27 mouse cellular contexts compared by ENCODE assay signal in genomic region chr12:102054155-102054554, GRCm38 (mm10).
DNase-seq lines count a peak whose midpoint lies in the region; ATAC-seq and TF ChIP-seq lines count a peak whose summit lies in the region.
"Had no signal": no experiment of that assay in that cellular context is flagged by ENCODE, and none has a peak within 500 bp of the region (broad histone marks: within the 10 kb centered on the region; RNA-seq: fewer than 3 reads in every experiment).

No protein-coding gene starts in this region.

- H3K9me3 ChIP-seq in kidney, embryonic 15.5 days (replicated peaks), result no peaks in the 10 kb centered on the region
- no peaks in the 10 kb centered on the region for H3K9me3 ChIP-seq in lung, postnatal 0 days (ENCODE audit: low read length)
- H3K9me3 ChIP-seq in ES-Bruce4 (replicated peaks; ENCODE audit: control insufficient read depth, insufficient read depth, low read length, poor library complexity, severe bottlenecking), result no peaks in the 10 kb centered on the region
- H3K9me3 ChIP-seq in stomach, postnatal 0 days (ENCODE audit: control insufficient read depth, low read length), result no peaks in the 10 kb centered on the region
- no peaks in the 10 kb centered on the region for H3K9me3 ChIP-seq in forebrain, embryonic 12.5 days
- H3K9me3 ChIP-seq: heart, embryonic 13.5 days; hindbrain, embryonic 15.5 days; liver, embryonic 13.5 days; lung, embryonic 15.5 days; midbrain, embryonic 13.5 days had no signal

- H3K4me1 ChIP-seq in kidney, adult 2 months (ENCODE audit: control insufficient read depth, insufficient read depth, low read length), result no peaks in the 10 kb centered on the region
- no peaks in the 10 kb centered on the region for H3K4me1 ChIP-seq in kidney, embryonic 15.5 days
- H3K4me1 ChIP-seq in lung, postnatal 0 days (ENCODE audit: insufficient read depth, low read depth, low read length), result no peaks in the 10 kb centered on the region
- no peaks in the 10 kb centered on the region for H3K4me1 ChIP-seq in ES-Bruce4 (ENCODE audit: control insufficient read depth, insufficient read depth, low read length)
- no peaks in the 10 kb centered on the region for H3K4me1 ChIP-seq in stomach, postnatal 0 days (replicated peaks; ENCODE audit: control insufficient read depth, insufficient read depth)
- peaks cover 19% of the 10 kb centered on the region for H3K4me1 ChIP-seq in forebrain, embryonic 12.5 days
- H3K4me1 ChIP-seq: heart, embryonic 13.5 days; liver, embryonic 13.5 days; lung, embryonic 15.5 days had no signal

- H3K27ac ChIP-seq in kidney, adult 2 months (ENCODE audit: insufficient read depth, low read depth, low read length), result no peak overlapping the region
- no peak overlapping the region for H3K27ac ChIP-seq in kidney, embryonic 15.5 days
- no peak overlapping the region for H3K27ac ChIP-seq in lung, postnatal 0 days (ENCODE audit: low read length)
- H3K27ac ChIP-seq in ES-Bruce4 (ENCODE audit: insufficient read depth, low read length), result no peak overlapping the region
- no peak overlapping the region for H3K27ac ChIP-seq in stomach, postnatal 0 days (replicated peaks)
- H3K27ac ChIP-seq in forebrain, embryonic 12.5 days, result no peak overlapping the region
- H3K27ac ChIP-seq: gastrocnemius, adult 2 months; heart, embryonic 13.5 days; hindbrain, embryonic 15.5 days; liver, embryonic 13.5 days; lung, embryonic 15.5 days; midbrain, embryonic 13.5 days had no signal

- 0 out of 2 replicates have a peak, but pooled peaks have one; percentile 3 for TF ChIP-seq CTCF in kidney, adult 2 months (conservative IDR thresholded peaks at IDR 0.05; ENCODE audit: insufficient read depth, insufficient read length, low read depth, low read length)
- TF ChIP-seq CTCF in lung, postnatal 0 days (IDR thresholded peaks at IDR 0.05), result peak; percentile 46
- TF ChIP-seq CTCF in ES-Bruce4 (IDR thresholded peaks at IDR 0.05; ENCODE audit: low read depth, low read length), result peak; percentile 15
- TF ChIP-seq CTCF in stomach, postnatal 0 days (IDR thresholded peaks at IDR 0.05; ENCODE audit: low read depth), result peak; percentile 29

- WGBS in kidney, adult 2 months, result 95% methylated on average over 4 of the region's 4 CpGs
- 89% methylated on average over 4 of the region's 4 CpGs for WGBS in kidney, embryonic 15.5 days
- 89% methylated on average over 4 of the region's 4 CpGs for WGBS in lung, postnatal 0 days
- 81% methylated on average over 4 of the region's 4 CpGs for WGBS in stomach, postnatal 0 days
- 89% methylated on average over 4 of the region's 4 CpGs for WGBS in forebrain, embryonic 12.5 days

- H3K27me3 ChIP-seq in kidney, adult 2 months (replicated peaks; ENCODE audit: control insufficient read depth, insufficient read depth, low read length), result no peaks in the 10 kb centered on the region
- H3K27me3 ChIP-seq in kidney, embryonic 15.5 days, result no peaks in the 10 kb centered on the region
- no peaks in the 10 kb centered on the region for H3K27me3 ChIP-seq in lung, postnatal 0 days (replicated peaks; ENCODE audit: insufficient read depth, low read length)
- no peaks in the 10 kb centered on the region for H3K27me3 ChIP-seq in ES-Bruce4 (ENCODE audit: control insufficient read depth, insufficient read depth, low read length, poor library complexity, severe bottlenecking)
- no peaks in the 10 kb centered on the region for H3K27me3 ChIP-seq in stomach, postnatal 0 days (ENCODE audit: control insufficient read depth, insufficient read depth, low read length)
- H3K27me3 ChIP-seq in forebrain, embryonic 12.5 days, result no peaks in the 10 kb centered on the region
- H3K27me3 ChIP-seq: heart, embryonic 13.5 days; hindbrain, embryonic 15.5 days; liver, embryonic 13.5 days; lung, embryonic 15.5 days; midbrain, embryonic 13.5 days had no signal

- ATAC-seq in kidney, embryonic 15.5 days (replicated peaks; ENCODE audit: low FRiP score), result no peak
- ATAC-seq in lung, postnatal 0 days, result no peak
- no peak for ATAC-seq in stomach, postnatal 0 days (ENCODE audit: low FRiP score, low TSS enrichment)
- ATAC-seq in forebrain, embryonic 12.5 days (ENCODE audit: low FRiP score), result no peak
- ATAC-seq: forebrain, embryonic 14.5 days; midbrain, embryonic 13.5 days had no signal

- no peak overlapping the region for H3K4me3 ChIP-seq in kidney, adult 2 months (ENCODE audit: insufficient read depth, low read depth, low read length)
- no peak overlapping the region for H3K4me3 ChIP-seq in kidney, embryonic 15.5 days (replicated peaks)
- no peak overlapping the region for H3K4me3 ChIP-seq in lung, postnatal 0 days (ENCODE audit: low read depth, low read length)
- no peak overlapping the region for H3K4me3 ChIP-seq in ES-Bruce4 (ENCODE audit: low read depth, low read length)
- no peak overlapping the region for H3K4me3 ChIP-seq in stomach, postnatal 0 days (ENCODE audit: low read depth, low read length)
- no peak overlapping the region for H3K4me3 ChIP-seq in forebrain, embryonic 12.5 days (replicated peaks)
- H3K4me3 ChIP-seq: gastrocnemius, adult 2 months; heart, embryonic 13.5 days; hindbrain, embryonic 15.5 days; liver, embryonic 13.5 days; lung, embryonic 15.5 days; midbrain, embryonic 13.5 days had no signal

- no peak overlapping the region for H3K4me2 ChIP-seq in kidney, embryonic 15.5 days
- no peak overlapping the region for H3K4me2 ChIP-seq in lung, postnatal 0 days (replicated peaks; ENCODE audit: low read depth, low read length)
- H3K4me2 ChIP-seq in stomach, postnatal 0 days (replicated peaks; ENCODE audit: low read depth), result no peak overlapping the region
- no peak overlapping the region for H3K4me2 ChIP-seq in forebrain, embryonic 12.5 days
- H3K4me2 ChIP-seq: heart, embryonic 13.5 days; hindbrain, embryonic 15.5 days; liver, embryonic 13.5 days; lung, embryonic 15.5 days; midbrain, embryonic 13.5 days had no signal

- no peak overlapping the region for H3K9ac ChIP-seq in kidney, embryonic 15.5 days
- H3K9ac ChIP-seq in lung, postnatal 0 days (replicated peaks; ENCODE audit: low read depth), result no peak overlapping the region
- H3K9ac ChIP-seq in ES-Bruce4 (ENCODE audit: low read depth, poor library complexity, severe bottlenecking), result no peak overlapping the region
- H3K9ac ChIP-seq in stomach, postnatal 0 days (ENCODE audit: low read length), result no peak overlapping the region
- no peak overlapping the region for H3K9ac ChIP-seq in forebrain, embryonic 12.5 days
- H3K9ac ChIP-seq: heart, embryonic 13.5 days; hindbrain, embryonic 15.5 days; liver, embryonic 13.5 days; lung, embryonic 15.5 days; midbrain, embryonic 13.5 days had no signal

- no peak for TF ChIP-seq POLR2A in kidney, adult 2 months (IDR thresholded peaks at IDR 0.05; ENCODE audit: low read depth, low read length)
- no peak for TF ChIP-seq POLR2A in ES-Bruce4 (IDR thresholded peaks at IDR 0.05; ENCODE audit: insufficient read depth, low read length)

- no peak for DNase-seq in kidney, adult 2 months
- DNase-seq in lung, postnatal 0 days (ENCODE audit: low spot score), result no peak
- no peak for DNase-seq in lung, adult 18-20 months
- DNase-seq in stomach, postnatal 0 days (ENCODE audit: low spot score), result no peak
- DNase-seq: adrenal gland, postnatal 14 days; cerebellum, adult 11 months; cerebellum, adult 9-10 months; cerebellum, postnatal 36 days; gastrocnemius, adult 2 months; gastrocnemius, postnatal 36 days; heart, adult 18-20 months; heart, postnatal 10 days; kidney, adult 9 months; kidney, postnatal 14 days; left cerebral cortex, postnatal 4 days; liver, embryonic 13.5 days; lung, postnatal 36 days; right cerebral cortex, adult 18-20 months; thymus, postnatal 4 days had no signal

- no peak for TF ChIP-seq EP300 in lung, postnatal 0 days (IDR thresholded peaks at IDR 0.05)
- TF ChIP-seq EP300 in ES-Bruce4 (IDR thresholded peaks at IDR 0.05; ENCODE audit: insufficient read depth, low read depth, low read length), result no peak
- TF ChIP-seq EP300 in stomach, postnatal 0 days (optimal IDR thresholded peaks at IDR 0.05), result no peak

- H3K36me3 ChIP-seq in kidney, adult 2 months (ENCODE audit: control insufficient read depth, insufficient read depth, low read length), result no peaks in the 10 kb centered on the region
- H3K36me3 ChIP-seq in kidney, embryonic 15.5 days, result no peaks in the 10 kb centered on the region
- no peaks in the 10 kb centered on the region for H3K36me3 ChIP-seq in lung, postnatal 0 days (ENCODE audit: insufficient read depth, low read length)
- no peaks in the 10 kb centered on the region for H3K36me3 ChIP-seq in ES-Bruce4 (ENCODE audit: control insufficient read depth, insufficient read depth, low read length, poor library complexity, severe bottlenecking)
- no peaks in the 10 kb centered on the region for H3K36me3 ChIP-seq in stomach, postnatal 0 days (ENCODE audit: control insufficient read depth, insufficient read depth, low read length)
- no peaks in the 10 kb centered on the region for H3K36me3 ChIP-seq in forebrain, embryonic 12.5 days (replicated peaks)
- H3K36me3 ChIP-seq: heart, embryonic 13.5 days; hindbrain, embryonic 15.5 days; liver, embryonic 13.5 days; lung, embryonic 15.5 days; midbrain, embryonic 13.5 days had no signal
